Mouse (Mus musculus): ENCODE data around the gene Ppp1r2. TPM values are rescaled to one million over a fixed set of nuclear protein-coding genes. Genes with fewer than 3 reads are reported as not detected.
"Not testable (repeated sequence)": the region's sequence is repeated elsewhere in the genome, so short reads cannot be mapped to it uniquely, and the experiment has no call there.

The Ppp1r2 gene
- 91.3 and 91.7 TPM in 2 replicates for polyA plus RNA-seq (2016; fragmentation: Nextera tagmentation; extraction: Ambion mirVana)

GRCm38 (mm10) chr16:31274674-31275460, at the start of gene Ppp1r2:
Gene Ppp1r2 (minus strand): TSS chr16:31275277.
- H3K27ac ChIP-seq: peak within 1 kb of the TSS; percentile 98
- H3K9me3 ChIP-seq: no peaks in the 10 kb centered on the region
- WGBS: under 1% methylated on average over 83 of the region's 83 CpGs
- H3K36me3 ChIP-seq (replicated peaks): peaks cover 26% of the 10 kb centered on the region
- H3K4me3 ChIP-seq: peak within 1 kb of the TSS; percentile 87
- peak; percentile 90 for DNase-seq (ENCODE audit: extremely low spot score, low spot score)
- H3K4me1 ChIP-seq: peaks cover 37% of the 10 kb centered on the region
- peaks cover 4% of the 10 kb centered on the region; the same call in 1 of the 2 replicates for H3K27me3 ChIP-seq (ENCODE audit: poor library complexity, severe bottlenecking)

GRCm38 (mm10) chr16:31321501-31321900, 46.4 kb upstream of the Ppp1r2 start:
- no peak for DNase-seq (ENCODE audit: extremely low spot score, low spot score)
- H3K4me1 ChIP-seq: peaks cover 18% of the 10 kb centered on the region
- H3K27ac ChIP-seq: peak overlapping the region; percentile 25
- H3K27me3 ChIP-seq (ENCODE audit: poor library complexity, severe bottlenecking): no peaks in the 10 kb centered on the region
- no peak overlapping the region; the same call in 1 of the 2 replicates for H3K4me3 ChIP-seq
- no peaks in the 10 kb centered on the region for H3K9me3 ChIP-seq
- WGBS: 58% methylated on average over 4 of the region's 4 CpGs
- no peaks in the 10 kb centered on the region for H3K36me3 ChIP-seq (replicated peaks)

- H3K9me3 ChIP-seq: no peaks in the 10 kb centered on the region
- WGBS: 43% methylated on average over 7 of the region's 7 CpGs
- peaks cover 22% of the 10 kb centered on the region for H3K4me1 ChIP-seq
- no peak for DNase-seq (ENCODE audit: extremely low spot score, low spot score)
- H3K27me3 ChIP-seq (ENCODE audit: poor library complexity, severe bottlenecking): no peaks in the 10 kb centered on the region
- H3K4me3 ChIP-seq: no peak overlapping the region; the same call in 1 of the 2 replicates
- no peaks in the 10 kb centered on the region for H3K36me3 ChIP-seq (replicated peaks)
- H3K27ac ChIP-seq: peak overlapping the region; percentile 26; the same call in 1 of the 2 replicates
These were observed 45.9 kb upstream of the Ppp1r2 start for GRCm38 (mm10) chr16:31320954-31321353.

GRCm38 (mm10) chr16:31319723-31320122, 44.6 kb upstream of the Ppp1r2 start:
- 80% methylated on average over 3 of the region's 3 CpGs for WGBS
- not testable (repeated sequence) for H3K9me3 ChIP-seq; DNase-seq (ENCODE audit: extremely low spot score, low spot score); H3K36me3 ChIP-seq (replicated peaks); H3K27ac ChIP-seq; H3K4me3 ChIP-seq; H3K27me3 ChIP-seq (ENCODE audit: poor library complexity, severe bottlenecking)
- peaks cover 30% of the 10 kb centered on the region for H3K4me1 ChIP-seq

- DNase-seq (ENCODE audit: extremely low spot score, low spot score): no peak
- Histone ChIP-seq H3K27ac (no peak overlapping the region), H3K36me3 (replicated peaks) (no peaks in the 10 kb centered on the region), H3K4me3 (no peak overlapping the region), H3K9me3 (no peaks in the 10 kb centered on the region), H3K27me3 (ENCODE audit: poor library complexity, severe bottlenecking) (no peaks in the 10 kb centered on the region), H3K4me1 (peaks cover 34% of the 10 kb centered on the region)
- 79% methylated on average over 4 of the region's 4 CpGs for WGBS
These were observed 44.2 kb upstream of the Ppp1r2 start for GRCm38 (mm10) chr16:31319316-31319715.

- no peaks in the 10 kb centered on the region for H3K9me3 ChIP-seq
- DNase-seq (ENCODE audit: extremely low spot score, low spot score): no peak
- H3K36me3 ChIP-seq (replicated peaks): no peaks in the 10 kb centered on the region
- no peak overlapping the region for H3K4me3 ChIP-seq
- no peaks in the 10 kb centered on the region for H3K27me3 ChIP-seq (ENCODE audit: poor library complexity, severe bottlenecking)
- H3K4me1 ChIP-seq: peaks cover 39% of the 10 kb centered on the region
- H3K27ac ChIP-seq: no peak overlapping the region
- 83% methylated on average over 2 of the region's 2 CpGs for WGBS
These were observed 43.3 kb upstream of the Ppp1r2 start for GRCm38 (mm10) chr16:31318418-31318817.

GRCm38 (mm10) chr16:31316246-31317143, 41.4 kb upstream of the Ppp1r2 start:
- 72% methylated on average over 12 of the region's 12 CpGs for WGBS
- not testable (repeated sequence) for H3K9me3 ChIP-seq; DNase-seq (ENCODE audit: extremely low spot score, low spot score); H3K27me3 ChIP-seq (ENCODE audit: poor library complexity, severe bottlenecking); H3K36me3 ChIP-seq (replicated peaks); H3K4me3 ChIP-seq
- Histone ChIP-seq H3K4me1 (peaks cover 35% of the 10 kb centered on the region), H3K27ac (peak overlapping the region; percentile 63; the same call in 1 of the 2 replicates)

GRCm38 (mm10) chr16:31315294-31315693, 40.2 kb upstream of the Ppp1r2 start:
- Histone ChIP-seq H3K27ac (no peak overlapping the region), H3K4me1 (peaks cover 32% of the 10 kb centered on the region), H3K36me3 (replicated peaks) (no peaks in the 10 kb centered on the region), H3K9me3 (no peaks in the 10 kb centered on the region), H3K27me3 (ENCODE audit: poor library complexity, severe bottlenecking) (no peaks in the 10 kb centered on the region), H3K4me3 (no peak overlapping the region)
- 79% methylated on average over 4 of the region's 4 CpGs for whole genome bisulfite sequencing
- no peak for DNase-seq (ENCODE audit: extremely low spot score, low spot score)

- DNase-seq (ENCODE audit: extremely low spot score, low spot score): no peak
- no peaks in the 10 kb centered on the region for H3K9me3 ChIP-seq
- no peaks in the 10 kb centered on the region for H3K36me3 ChIP-seq (replicated peaks)
- H3K4me3 ChIP-seq: no peak within 1 kb of the TSS
- H3K27me3 ChIP-seq (ENCODE audit: poor library complexity, severe bottlenecking): no peaks in the 10 kb centered on the region
- peak within 1 kb of the TSS; percentile 51 for H3K27ac ChIP-seq
- H3K4me1 ChIP-seq: peaks cover 32% of the 10 kb centered on the region
- 60% methylated on average over 9 of the region's 9 CpGs for WGBS
These were observed 39.6 kb upstream of the Ppp1r2 start, which contains the start of gene Apod for GRCm38 (mm10) chr16:31314497-31315233. Gene Apod (minus strand): TSS chr16:31314808.

GRCm38 (mm10) chr16:31313611-31314010, 38.5 kb upstream of the Ppp1r2 start:
- Histone ChIP-seq H3K27ac (no peak overlapping the region), H3K9me3 (no peaks in the 10 kb centered on the region), H3K36me3 (replicated peaks) (no peaks in the 10 kb centered on the region), H3K4me1 (peaks cover 32% of the 10 kb centered on the region), H3K4me3 (no peak overlapping the region), H3K27me3 (ENCODE audit: poor library complexity, severe bottlenecking) (no peaks in the 10 kb centered on the region)
- DNase-seq (ENCODE audit: extremely low spot score, low spot score): no peak
- WGBS: 64% methylated on average over 2 of the region's 2 CpGs

- no peak for DNase-seq (ENCODE audit: extremely low spot score, low spot score)
- no peaks in the 10 kb centered on the region for H3K36me3 ChIP-seq (replicated peaks)
- H3K27ac ChIP-seq: no peak overlapping the region
- H3K27me3 ChIP-seq (ENCODE audit: poor library complexity, severe bottlenecking): no peaks in the 10 kb centered on the region
- H3K4me1 ChIP-seq: peaks cover 32% of the 10 kb centered on the region
- no peak overlapping the region for H3K4me3 ChIP-seq
- WGBS: 81% methylated on average over 3 of the region's 3 CpGs
- no peaks in the 10 kb centered on the region for H3K9me3 ChIP-seq
These were observed 37.2 kb upstream of the Ppp1r2 start for GRCm38 (mm10) chr16:31312296-31312695.

GRCm38 (mm10) chr16:31305199-31305919, 30.3 kb upstream of the Ppp1r2 start:
- WGBS: 80% methylated on average over 5 of the region's 5 CpGs
- DNase-seq (ENCODE audit: extremely low spot score, low spot score): no peak
- peaks cover 12% of the 10 kb centered on the region for H3K4me1 ChIP-seq

More at GRCm38 (mm10) chr16:31305199-31305919, 30.3 kb upstream of the Ppp1r2 start:
- Histone ChIP-seq H3K4me3 (no peak overlapping the region), H3K27me3 (ENCODE audit: poor library complexity, severe bottlenecking) (peaks cover 12% of the 10 kb centered on the region; the same call in 1 of the 2 replicates), H3K36me3 (replicated peaks) (no peaks in the 10 kb centered on the region), H3K27ac (no peak overlapping the region), H3K9me3 (no peaks in the 10 kb centered on the region)
